Mouse (Mus musculus) hindbrain, embryonic 13.5 days (tissue): Measurements from ENCODE around the gene Chuk. TPM values are rescaled to one million over a fixed set of nuclear protein-coding genes. Genes with fewer than 3 reads are reported as not detected.

ENCODE experiments used
- ATAC-seq: fragments of 200-750 bp; cut with Nextera tagmentation; 2 replicates; pipeline ENCODE4 v1.8.0; 2017; ENCODE audit warnings: moderate TSS enrichment; ENCODE audit not compliant: low FRiP score
- H3K27ac ChIP-seq: fragments of 300-500 bp; sonication (generic); 2 replicates; pipeline ENCODE4 v1.5.1; 2015; ENCODE audit warnings: inconsistent platforms, mild to moderate bottlenecking, moderate library complexity
- H3K27me3 ChIP-seq: fragments of 300-500 bp; sonication (generic); 2 replicates; pipeline ENCODE4 v1.6.1; 2015; ENCODE audit warnings: mild to moderate bottlenecking, inconsistent platforms
- H3K36me3 ChIP-seq: fragments of 300-500 bp; sonication (generic); 2 replicates; pipeline ENCODE4 v1.6.1; 2015; ENCODE audit warnings: mild to moderate bottlenecking, inconsistent platforms
- H3K4me1 ChIP-seq: fragments of 300-500 bp; sonication (generic); replicated peaks from 2 replicates; pipeline ENCODE4 v1.6.1; 2015; ENCODE audit warnings: inconsistent platforms
- H3K4me2 ChIP-seq: fragments of 300-500 bp; sonication (generic); 2 replicates; pipeline ENCODE4 v1.6.1; 2015; ENCODE audit warnings: inconsistent platforms, mild to moderate bottlenecking, moderate library complexity
- H3K4me3 ChIP-seq: fragments of 300-500 bp; sonication (generic); 2 replicates; pipeline ENCODE4 v1.5.1; 2015; ENCODE audit warnings: mild to moderate bottlenecking, inconsistent platforms
- H3K9ac ChIP-seq: fragments of 300-500 bp; sonication (generic); 2 replicates; pipeline ENCODE4 v1.6.1; 2015; ENCODE audit warnings: mild to moderate bottlenecking, inconsistent platforms
- H3K9me3 ChIP-seq: fragments of 300-500 bp; sonication (generic); 2 replicates; pipeline ENCODE4 v1.6.1; 2016; ENCODE audit warnings: inconsistent platforms
- WGBS: fragments of 180-500 bp; shearing (Covaris S2); methylation state at CpG from one replicate; pipeline ENCODE4 v1.1.7; 2015; 5-methylcytosine and 5-hydroxymethylcytosine counted together
- polyA plus RNA-seq: library from polyadenylated mRNA; unstranded; fragments of >200 nt; fragmentation: Nextera tagmentation; extraction: Ambion mirVana; gene quantifications from 2 replicates; pipeline ENCODE4 v1.2.1, GENCODE M21; 2015

The Chuk gene
- 65.7 and 67.5 TPM in 2 replicates for polyA plus RNA-seq

DNA sequence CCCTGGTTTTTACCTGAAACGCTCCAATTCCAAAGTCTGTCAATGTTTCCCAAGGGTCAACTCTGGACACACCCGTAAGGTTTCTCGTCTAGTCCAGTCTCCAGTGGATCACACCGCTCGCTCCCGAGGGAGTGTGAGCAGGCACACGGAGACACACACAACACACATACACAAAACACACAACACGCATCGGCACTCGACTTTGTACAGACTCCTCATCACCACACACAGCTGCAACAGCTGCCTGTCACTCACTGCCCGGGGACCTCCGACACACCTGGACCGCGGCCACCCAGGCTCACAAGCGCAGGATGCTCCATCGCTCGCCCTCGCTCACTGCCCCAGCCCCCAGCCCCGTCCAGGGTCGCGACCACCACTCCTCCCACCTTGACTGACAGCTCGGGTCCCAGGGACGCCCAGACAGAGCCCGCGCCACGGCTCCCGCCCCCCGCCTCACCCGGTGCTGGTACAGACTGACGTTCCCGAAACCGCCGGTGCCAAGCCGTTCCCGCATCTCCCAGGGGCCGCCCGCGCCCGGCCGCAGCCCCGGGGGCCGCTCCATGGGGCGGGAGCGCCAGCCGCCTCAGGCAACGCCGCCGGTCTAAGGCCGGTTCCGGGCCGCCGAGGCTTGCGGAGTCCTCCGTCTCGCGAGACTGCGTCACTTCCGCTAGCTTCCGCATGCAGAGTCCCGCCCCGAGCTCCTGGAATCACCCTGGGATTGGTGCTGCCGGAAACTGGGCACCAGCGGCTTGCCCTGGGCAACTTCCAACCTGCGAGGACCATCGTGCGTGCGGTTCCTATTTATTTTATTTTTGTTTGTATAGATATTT lies at the start of gene Chuk:
Gene Chuk (minus strand): TSS at position 650 of the 830 bp plus-strand sequence.
- peak; percentile 99 for ATAC-seq
- no peaks in the 10 kb centered on the region for H3K9me3 ChIP-seq
- no peaks in the 10 kb centered on the region for H3K27me3 ChIP-seq
- H3K4me3 ChIP-seq, result peak within 1 kb of the TSS; percentile 91
- H3K36me3 ChIP-seq, result peaks cover 30% of the 10 kb centered on the region
- H3K27ac ChIP-seq, result peak within 1 kb of the TSS; percentile 85
- H3K4me1 ChIP-seq, result peaks cover 31% of the 10 kb centered on the region
- H3K4me2 ChIP-seq, result peak within 1 kb of the TSS; percentile 81
- 1% methylated on average over 67 of the region's 67 CpGs for WGBS
- peak within 1 kb of the TSS; percentile 94 for H3K9ac ChIP-seq

DNA sequence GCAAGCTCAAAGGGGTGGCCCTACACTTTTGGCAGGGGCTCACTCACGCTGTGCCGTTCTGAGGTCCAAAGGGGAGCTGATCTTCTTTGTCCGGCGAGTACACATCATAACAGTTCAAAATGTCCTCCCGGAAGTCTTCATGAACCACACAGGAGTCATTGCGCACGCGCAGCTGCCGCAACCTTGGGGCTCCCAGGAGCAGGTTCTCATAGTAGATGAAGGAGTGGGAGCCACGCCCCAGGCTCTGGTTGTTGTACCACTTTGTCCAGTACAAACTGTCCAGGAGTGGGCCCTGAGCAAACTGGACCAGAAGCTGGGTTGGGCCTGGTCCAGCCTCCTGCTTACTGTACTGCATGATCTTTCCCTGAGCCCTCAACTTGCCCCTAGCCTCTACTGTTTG lies 49.7 kb upstream of the Chuk start:
- H3K4me3 ChIP-seq, result no peak overlapping the region
- 92% methylated on average over 10 of the region's 10 CpGs for WGBS
- no peak overlapping the region for H3K9ac ChIP-seq
- H3K4me1 ChIP-seq, result no peaks in the 10 kb centered on the region
- H3K27me3 ChIP-seq, result peaks cover 46% of the 10 kb centered on the region
- no peak overlapping the region for H3K27ac ChIP-seq
- no peaks in the 10 kb centered on the region for H3K9me3 ChIP-seq
- no peaks in the 10 kb centered on the region for H3K36me3 ChIP-seq
- H3K4me2 ChIP-seq, result no peak overlapping the region
- ATAC-seq, result no peak

DNA sequence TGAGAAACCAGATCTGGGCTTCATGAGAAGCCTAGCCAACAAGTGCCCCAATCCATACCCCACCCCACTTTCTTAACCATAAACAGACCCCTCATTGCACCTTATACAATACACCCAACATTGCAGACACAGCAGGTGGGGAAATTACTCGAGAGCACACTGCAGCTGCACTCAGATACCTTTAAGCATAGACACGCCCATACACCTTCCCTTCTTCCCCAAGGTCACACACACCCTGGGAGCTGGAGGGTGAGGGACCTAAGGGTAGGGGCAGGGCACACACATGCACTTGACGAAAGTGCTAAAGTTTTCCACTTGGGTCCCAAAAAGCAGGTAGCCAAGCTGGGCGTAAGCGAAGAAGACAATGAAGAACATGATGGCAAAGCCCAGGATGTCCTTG lies 46.5 kb upstream of the Chuk start:
- H3K27me3 ChIP-seq, result peaks cover 63% of the 10 kb centered on the region
- no peak overlapping the region for H3K4me2 ChIP-seq
- H3K9ac ChIP-seq, result no peak overlapping the region
- H3K9me3 ChIP-seq, result no peaks in the 10 kb centered on the region
- WGBS, result 82% methylated on average over 5 of the region's 5 CpGs
- no peak for ATAC-seq
- H3K4me1 ChIP-seq, result no peaks in the 10 kb centered on the region
- H3K4me3 ChIP-seq, result no peak overlapping the region
- no peak overlapping the region for H3K27ac ChIP-seq
- H3K36me3 ChIP-seq, result no peaks in the 10 kb centered on the region

DNA sequence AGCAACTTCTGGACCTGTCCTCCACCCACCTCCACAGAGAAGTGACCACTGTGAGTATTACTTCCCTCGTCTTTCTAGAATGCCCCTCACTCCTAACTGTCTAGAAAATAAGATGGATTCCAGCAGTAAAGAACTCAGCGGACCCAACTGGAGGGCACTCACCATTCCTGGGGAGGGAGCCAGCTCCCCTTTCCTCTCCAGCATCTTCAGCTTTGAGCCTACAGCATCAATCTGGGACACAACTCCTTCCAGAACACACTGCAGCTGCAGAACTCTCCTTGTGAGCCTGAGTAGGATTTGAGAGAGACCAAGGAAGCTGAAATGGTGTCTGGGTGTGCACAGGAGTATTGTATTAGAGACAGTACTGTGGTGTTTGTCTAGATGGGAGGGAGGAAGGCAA lies 41.7 kb upstream of the Chuk start:
- Histone ChIP-seq H3K4me3 (no peak overlapping the region), H3K4me2 (no peak overlapping the region), H3K9me3 (no peaks in the 10 kb centered on the region), H3K36me3 (peaks cover 7% of the 10 kb centered on the region; the same call in 1 of the 2 replicates), H3K27me3 (peaks cover 39% of the 10 kb centered on the region), H3K4me1 (peaks cover 21% of the 10 kb centered on the region), H3K9ac (no peak overlapping the region), H3K27ac (no peak overlapping the region)
- ATAC-seq, result no peak
- 76% methylated on average over 2 of the region's 2 CpGs for WGBS

DNA sequence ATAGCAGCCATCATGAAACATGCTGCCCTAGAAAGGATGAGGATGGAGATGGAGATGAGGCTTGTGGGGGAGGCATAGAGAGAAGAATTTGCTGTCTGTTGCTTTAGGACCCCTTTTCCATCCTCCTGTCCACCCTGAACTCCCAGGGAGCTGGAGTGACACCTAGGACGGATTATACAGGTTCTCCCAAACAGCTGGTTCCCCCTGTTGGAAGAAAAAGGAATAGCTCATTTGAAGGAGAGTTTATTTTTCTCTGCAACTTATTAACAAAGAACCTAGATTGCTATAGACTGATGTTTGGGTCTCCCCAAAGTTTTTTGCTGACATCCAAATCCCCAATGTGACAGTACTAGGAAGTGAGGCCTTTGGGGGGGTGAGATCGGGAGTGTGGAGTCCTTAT lies 41.1 kb upstream of the Chuk start:
- H3K9me3 ChIP-seq, result no peaks in the 10 kb centered on the region
- WGBS, result 34% methylated on average over 2 of the region's 2 CpGs
- no peak overlapping the region for H3K27ac ChIP-seq
- H3K27me3 ChIP-seq, result peaks cover 33% of the 10 kb centered on the region
- peaks cover 12% of the 10 kb centered on the region for H3K36me3 ChIP-seq
- no peak for ATAC-seq
- H3K4me1 ChIP-seq, result peaks cover 21% of the 10 kb centered on the region
- no peak overlapping the region for H3K9ac ChIP-seq
- no peak overlapping the region for H3K4me2 ChIP-seq
- H3K4me3 ChIP-seq, result no peak overlapping the region

DNA sequence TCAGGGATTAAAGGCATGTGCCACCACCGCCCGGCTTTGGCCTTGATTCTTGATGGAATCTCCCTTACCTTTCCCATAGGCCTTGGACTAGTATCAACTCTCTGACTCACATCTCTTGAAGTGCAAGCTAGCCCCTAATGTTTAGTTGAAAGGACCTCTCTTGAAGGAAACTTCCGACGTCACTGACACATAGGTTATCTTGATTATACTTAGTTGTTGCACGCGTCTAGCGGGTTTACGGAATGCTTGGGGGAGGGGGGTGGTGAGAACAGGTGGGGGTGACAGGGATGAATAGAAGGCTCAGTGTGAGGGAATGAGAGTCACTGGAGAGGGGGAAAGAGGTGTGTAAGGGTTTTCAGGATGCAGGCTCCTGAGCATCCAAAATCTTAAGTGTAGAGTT lies 39.7 kb upstream of the Chuk start:
- Histone ChIP-seq H3K9ac (no peak overlapping the region), H3K4me1 (peaks cover 21% of the 10 kb centered on the region), H3K9me3 (no peaks in the 10 kb centered on the region), H3K4me2 (no peak overlapping the region), H3K4me3 (no peak overlapping the region), H3K27ac (no peak overlapping the region), H3K27me3 (peaks cover 23% of the 10 kb centered on the region), H3K36me3 (peaks cover 26% of the 10 kb centered on the region)
- no peak for ATAC-seq
- WGBS, result 96% methylated on average over 8 of the region's 8 CpGs

DNA sequence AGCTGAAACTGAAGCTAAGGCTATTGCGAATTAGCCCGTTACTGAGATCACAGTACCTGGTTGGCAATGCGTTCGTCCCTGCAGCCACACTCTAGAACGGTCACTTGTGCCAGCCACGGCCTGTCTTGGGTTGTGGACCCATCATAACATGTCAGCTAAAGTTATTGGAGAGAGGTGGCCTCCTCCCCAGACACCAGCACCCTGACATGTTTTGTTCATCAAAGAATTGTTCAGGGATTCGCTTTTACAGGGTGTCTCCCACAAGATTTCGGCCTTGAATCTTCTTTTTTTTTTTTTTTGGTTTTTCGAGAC lies 39.2 kb upstream of the Chuk start:
- Histone ChIP-seq H3K4me2 (peak overlapping the region; percentile 86), H3K36me3 (peaks cover 31% of the 10 kb centered on the region), H3K4me1 (peaks cover 21% of the 10 kb centered on the region), H3K4me3 (peak overlapping the region; percentile 73), H3K27ac (peak overlapping the region; percentile 82), H3K9ac (peak overlapping the region; percentile 84), H3K9me3 (no peaks in the 10 kb centered on the region), H3K27me3 (peaks cover 22% of the 10 kb centered on the region)
- 63% methylated on average over 9 of the region's 9 CpGs for WGBS
- peak; percentile 74 for ATAC-seq

DNA sequence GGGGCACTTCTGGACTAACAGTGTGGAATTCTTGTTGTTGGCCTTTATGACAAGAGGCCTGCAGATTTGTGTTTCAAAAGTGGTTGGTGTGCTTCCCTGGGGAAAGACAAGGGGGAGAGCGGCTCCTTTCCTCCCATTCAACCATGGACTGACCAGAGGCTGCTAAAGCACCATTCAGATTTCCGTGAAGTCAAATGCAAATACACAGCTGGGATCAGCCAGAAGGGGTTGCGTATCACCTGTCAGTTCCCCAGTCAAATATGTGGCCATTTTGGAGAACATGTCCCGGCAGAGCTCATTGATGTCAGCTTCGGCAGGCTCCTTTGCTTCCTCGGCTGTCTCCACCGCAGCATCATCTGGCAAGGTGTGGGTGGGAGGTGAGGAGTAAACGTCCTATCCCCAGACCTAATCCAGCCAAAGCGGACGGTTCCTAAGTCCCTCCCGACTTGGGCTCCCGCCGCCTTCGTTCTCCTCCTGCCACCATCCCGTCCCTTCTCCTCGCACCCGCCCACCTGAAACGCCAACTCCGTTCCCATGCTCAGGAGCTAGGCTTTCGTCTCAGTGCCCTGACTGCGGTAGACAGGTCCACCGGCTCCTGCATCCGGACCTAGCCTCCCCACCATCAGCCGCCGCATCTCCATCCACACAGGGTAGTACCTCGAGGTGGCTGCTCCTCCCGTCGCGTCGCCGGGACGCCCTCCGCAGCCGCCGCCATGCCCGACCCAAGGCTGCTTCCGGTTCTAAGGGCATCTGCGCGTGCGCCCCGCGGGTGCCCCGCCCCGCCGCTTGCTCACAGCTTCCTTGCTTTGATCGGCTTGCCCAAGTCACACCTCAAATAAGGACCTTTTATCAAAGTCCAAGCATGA lies 38.7 kb upstream of the Chuk start, which contains the start of gene Bloc1s2:
Gene Bloc1s2 (minus strand): TSS at position 745 of the 866 bp plus-strand sequence.
- Histone ChIP-seq H3K36me3 (peaks cover 36% of the 10 kb centered on the region), H3K9ac (peak within 1 kb of the TSS; percentile 84), H3K9me3 (no peaks in the 10 kb centered on the region), H3K4me3 (peak within 1 kb of the TSS; percentile 73), H3K27ac (peak within 1 kb of the TSS; percentile 82), H3K4me1 (peaks cover 21% of the 10 kb centered on the region), H3K4me2 (peak within 1 kb of the TSS; percentile 86), H3K27me3 (peaks cover 22% of the 10 kb centered on the region)
- peak; percentile 95 for ATAC-seq
- WGBS, result 4% methylated on average over 46 of the region's 46 CpGs

DNA sequence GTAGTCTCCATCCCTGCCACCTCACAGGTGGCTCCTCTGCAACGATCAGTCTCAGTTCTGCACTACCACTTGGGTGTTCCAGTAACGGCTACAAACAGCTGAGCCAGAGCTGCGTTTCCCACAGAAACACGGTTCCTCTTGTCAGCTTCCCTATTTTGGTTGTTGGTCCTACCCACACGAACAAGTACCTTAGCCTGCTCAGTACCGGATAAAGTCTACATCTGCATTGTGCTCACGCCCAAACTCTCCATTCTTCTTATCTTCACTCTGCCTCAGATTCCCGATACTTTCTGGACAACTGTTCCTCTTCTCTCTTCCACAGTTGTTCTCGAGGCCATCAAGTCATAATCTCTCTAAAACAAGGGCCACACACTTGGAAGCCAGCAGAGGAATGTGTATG lies 37.1 kb upstream of the Chuk start:
- Histone ChIP-seq H3K4me2 (no peak overlapping the region), H3K36me3 (peaks cover 49% of the 10 kb centered on the region), H3K4me1 (peaks cover 21% of the 10 kb centered on the region), H3K9me3 (no peaks in the 10 kb centered on the region), H3K4me3 (no peak overlapping the region), H3K9ac (no peak overlapping the region), H3K27ac (no peak overlapping the region), H3K27me3 (peaks cover 13% of the 10 kb centered on the region)
- 92% methylated on average over 9 of the region's 9 CpGs for WGBS
- ATAC-seq, result no peak

DNA sequence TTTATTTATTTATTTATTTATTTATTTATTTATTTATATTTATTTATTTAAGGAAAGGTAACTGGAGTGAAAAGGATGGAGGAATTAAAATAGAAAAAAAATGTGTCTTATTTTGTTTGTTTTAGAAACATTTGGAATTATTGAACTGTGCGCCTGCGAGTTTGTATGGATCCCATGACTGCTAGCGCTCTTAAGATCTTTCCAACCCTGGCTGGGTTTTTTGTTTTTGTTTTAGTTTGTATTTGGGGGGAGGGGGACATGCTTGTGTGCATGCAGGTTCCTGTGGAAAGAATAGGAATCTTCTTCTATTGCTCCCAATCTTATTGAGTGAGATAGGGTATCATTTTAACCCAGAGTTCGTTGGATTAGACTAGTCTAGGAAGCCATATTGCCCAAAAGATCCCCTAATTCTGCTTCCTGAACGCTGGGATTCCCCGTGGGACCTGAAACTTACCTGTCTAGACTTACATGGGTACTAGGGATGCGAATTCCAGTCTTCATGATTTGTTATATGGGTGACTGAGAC lies 28.7 kb upstream of the Chuk start:
- Histone ChIP-seq H3K36me3 (peaks cover 41% of the 10 kb centered on the region), H3K4me1 (peaks cover 9% of the 10 kb centered on the region), H3K4me3 (peak overlapping the region; percentile 58), H3K9me3 (no peaks in the 10 kb centered on the region), H3K27ac (peak overlapping the region; percentile 25; the same call in 1 of the 2 replicates), H3K27me3 (no peaks in the 10 kb centered on the region), H3K9ac (peak overlapping the region; percentile 26; the same call in 1 of the 2 replicates), H3K4me2 (peak overlapping the region; percentile 49)
- ATAC-seq, result peak; percentile 51; the same call in 1 of the 2 replicates
- WGBS, result 29% methylated on average over 7 of the region's 7 CpGs

DNA sequence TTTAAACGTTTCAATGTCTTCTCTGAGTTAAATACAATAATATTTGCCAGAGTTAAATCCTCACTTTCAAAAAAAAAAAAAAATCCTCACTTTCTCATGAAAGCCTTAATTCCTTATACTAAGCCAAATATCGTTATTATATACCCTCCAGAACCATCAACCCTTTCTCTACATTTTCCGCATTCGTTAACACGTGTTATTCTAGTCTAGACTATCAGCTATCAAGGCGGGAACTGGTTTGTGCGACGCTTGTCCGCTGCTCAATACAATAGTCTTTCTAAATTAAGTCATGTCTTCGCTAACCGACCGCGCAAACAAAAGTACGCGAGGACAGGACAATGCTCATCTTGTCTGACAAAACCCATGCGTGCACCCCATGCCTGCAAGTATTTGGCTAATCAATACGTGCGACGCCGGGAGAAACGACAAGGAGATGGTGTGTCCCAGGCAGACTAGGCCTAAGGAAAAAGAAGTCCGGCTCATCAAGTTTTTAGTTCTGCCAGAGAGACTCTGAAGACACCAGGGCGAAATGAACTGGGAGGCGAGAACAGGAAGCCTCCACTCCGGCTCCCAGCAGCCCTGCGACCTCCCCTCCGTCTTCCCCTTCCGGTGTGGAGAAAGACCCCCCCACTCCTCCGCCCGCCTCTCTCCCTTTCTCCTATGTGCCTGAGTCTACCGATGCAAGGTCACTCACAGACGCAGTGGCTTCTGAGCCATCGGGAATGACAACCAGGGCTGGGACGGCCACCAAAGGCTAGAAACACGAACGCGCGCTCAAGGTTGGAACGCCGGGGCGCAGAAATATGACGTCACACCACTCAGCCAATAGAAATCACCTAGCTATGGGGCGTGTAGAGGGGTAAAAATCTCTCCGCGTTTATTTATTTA lies 28.0 kb upstream of the Chuk start, which contains the start of gene Cwf19l1:
Gene Cwf19l1 (minus strand): TSS at position 805 of the 888 bp plus-strand sequence.
- Histone ChIP-seq H3K27me3 (no peaks in the 10 kb centered on the region), H3K4me2 (peak within 1 kb of the TSS; percentile 82), H3K9ac (peak within 1 kb of the TSS; percentile 72), H3K4me1 (peaks cover 9% of the 10 kb centered on the region), H3K4me3 (peak within 1 kb of the TSS; percentile 58), H3K27ac (peak within 1 kb of the TSS; percentile 94), H3K36me3 (peaks cover 43% of the 10 kb centered on the region), H3K9me3 (no peaks in the 10 kb centered on the region)
- under 1% methylated on average over 45 of the region's 45 CpGs for WGBS
- peak; percentile 92 for ATAC-seq
